Mouse (Mus musculus) 3T3-L1 (cell line): ENCODE measurements around the gene Mup3.
A peak's percentile ranks its signal among the peaks of the same experiment; 100 is the strongest.
"Not testable (repeated sequence)": the region's sequence is repeated elsewhere in the genome, so short reads cannot be mapped to it uniquely, and the experiment has no call there.

Source experiments
- DNase-seq: peaks from one replicate; pipeline ENCODE4 v3.0.0-alpha.2; 2015; ENCODE audit warnings: low read depth, low spot score

Mup3 gene

DNA sequence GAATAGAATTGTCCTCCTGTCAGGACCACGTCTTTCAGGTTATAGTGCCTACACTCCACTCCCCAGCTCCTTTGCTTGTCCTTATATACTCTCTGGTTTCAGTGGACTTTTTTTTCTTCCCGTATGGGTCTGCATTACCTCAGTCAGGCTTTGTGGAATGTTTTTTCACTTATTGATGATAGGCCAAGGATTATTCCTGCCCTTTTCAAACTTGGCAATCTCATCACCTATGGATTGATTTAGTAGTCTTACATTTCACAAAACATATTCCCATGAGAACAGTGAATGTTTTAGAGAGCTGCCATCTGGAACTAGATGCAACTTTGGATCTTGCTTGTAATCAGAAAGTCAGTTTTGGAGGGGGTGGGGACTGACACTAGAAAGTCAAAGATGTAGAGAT, at the start of gene Mup3:
TSS of gene Mup3 (minus strand) at position 102 of the 400 bp plus-strand sequence.
- no peak for DNase-seq

DNA sequence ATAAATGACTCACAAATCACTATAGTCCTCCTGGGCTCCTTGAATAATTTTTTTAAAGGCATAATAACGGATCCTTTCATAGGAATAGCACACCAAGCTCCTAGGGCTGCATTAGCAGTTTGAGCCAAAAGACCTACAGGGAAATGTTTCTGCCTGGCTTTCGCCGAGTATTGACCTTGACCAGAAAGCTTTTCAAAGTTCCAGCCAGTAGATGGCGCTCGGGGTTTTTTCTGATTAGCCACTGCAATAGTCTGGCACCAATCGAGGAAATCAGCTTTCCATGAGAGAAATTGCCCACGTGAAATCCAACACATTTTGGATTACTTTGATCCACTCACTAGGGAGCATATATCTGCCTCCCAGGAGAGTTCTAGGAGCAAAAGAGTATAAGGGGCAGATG, 46.6 kb upstream of the Mup3 start:
- DNase-seq: peak; percentile 53

DNA sequence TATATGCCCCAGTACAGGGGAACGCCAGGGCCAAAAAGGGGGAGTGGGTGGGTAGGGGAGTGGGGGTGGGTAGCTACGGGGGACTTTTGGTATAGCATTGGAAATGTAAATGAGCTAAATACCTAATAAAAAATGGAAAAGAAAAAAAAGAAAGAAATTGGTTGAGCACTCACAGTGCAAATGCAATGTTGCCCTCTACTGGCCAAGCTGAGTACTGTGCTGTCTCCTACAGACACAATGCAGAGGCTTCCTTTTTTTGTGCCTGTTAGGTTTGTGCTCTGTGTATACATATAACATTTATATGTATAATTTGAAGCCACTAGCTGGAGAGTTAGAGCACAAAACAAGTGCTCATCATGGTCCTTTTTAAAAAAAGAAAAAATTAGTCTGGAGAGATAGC, 16.2 kb upstream of the Mup3 start:
- peak; percentile 66 for DNase-seq

DNA sequence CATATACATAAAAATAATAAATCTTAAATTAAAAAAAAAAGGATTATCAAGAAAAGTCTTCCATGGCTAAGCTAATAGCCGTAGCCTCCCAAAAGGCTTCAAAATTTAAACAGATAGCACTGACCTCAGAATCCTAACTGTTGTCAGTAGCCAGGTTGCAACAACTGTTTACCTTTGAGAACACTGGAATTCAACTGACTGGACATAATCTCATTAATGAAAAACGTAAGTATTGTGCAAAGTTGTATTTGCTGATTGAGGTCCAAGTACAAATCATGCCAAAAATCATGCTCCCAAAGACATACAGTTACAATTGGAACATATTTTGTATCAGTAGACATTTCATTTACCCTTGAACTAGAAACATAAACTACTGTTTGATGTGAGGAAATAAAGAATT, 811 bp upstream of the Mup3 start:
- no peak for DNase-seq

DNA sequence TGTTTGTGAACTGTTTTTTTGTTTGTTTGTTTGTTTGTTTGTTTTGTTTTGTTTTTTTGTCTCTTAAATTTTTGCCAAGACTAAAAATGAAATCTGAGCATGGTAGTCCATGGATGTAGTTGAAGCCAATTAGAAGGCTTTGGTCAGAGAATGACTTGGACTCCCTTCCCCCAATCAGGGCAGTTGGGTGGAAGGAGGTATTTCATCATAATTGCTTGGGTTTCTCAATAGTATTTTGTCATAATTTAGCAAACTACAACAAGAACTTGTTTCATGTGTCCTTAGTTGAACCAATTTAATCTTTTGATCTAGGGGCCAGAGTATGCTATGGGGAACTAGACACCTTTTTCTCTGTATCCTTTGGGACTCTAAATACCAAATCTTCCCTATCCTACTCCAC, 4.4 kb downstream of the Mup3 start:
- no peak for DNase-seq

DNA sequence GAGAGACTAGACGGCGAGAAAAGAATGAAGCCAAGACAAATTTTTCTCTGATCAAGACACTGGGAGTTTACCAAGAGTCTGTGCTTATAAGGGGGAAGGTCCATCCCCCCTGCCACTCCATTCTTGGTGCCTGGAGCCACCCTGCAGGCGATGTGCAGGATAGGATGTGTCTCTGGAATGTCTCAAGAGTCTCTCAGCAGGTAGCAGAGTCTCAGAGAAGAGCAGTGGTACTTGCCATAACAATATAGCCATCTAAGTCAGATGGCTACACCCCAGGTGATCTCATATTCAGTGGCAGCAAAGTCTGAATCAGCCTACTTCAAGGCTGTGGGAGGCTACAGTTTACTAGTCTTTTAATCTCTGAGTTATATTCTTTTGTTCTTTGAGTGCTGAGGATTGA, 12.0 kb downstream of the Mup3 start:
- DNase-seq: no peak

DNA sequence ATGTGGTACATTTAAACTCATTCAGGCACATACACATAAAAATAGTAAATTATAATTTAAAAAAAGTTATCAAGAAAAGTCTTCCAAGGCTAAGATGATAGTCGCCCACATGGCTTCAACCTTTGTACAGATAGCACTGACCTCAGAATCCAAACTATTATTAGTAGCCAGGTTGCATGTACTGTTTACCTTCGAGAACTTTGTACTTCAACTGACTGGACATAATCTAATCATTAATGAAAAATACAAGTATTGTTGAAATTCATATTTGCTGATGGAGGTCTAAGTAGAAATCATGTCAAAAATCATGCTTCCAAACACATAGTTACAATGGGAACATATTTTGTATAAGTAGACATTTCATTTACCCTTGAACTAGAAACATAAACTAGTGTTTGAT, 32.4 kb downstream of the Mup3 start:
- not testable (repeated sequence) for DNase-seq

DNA sequence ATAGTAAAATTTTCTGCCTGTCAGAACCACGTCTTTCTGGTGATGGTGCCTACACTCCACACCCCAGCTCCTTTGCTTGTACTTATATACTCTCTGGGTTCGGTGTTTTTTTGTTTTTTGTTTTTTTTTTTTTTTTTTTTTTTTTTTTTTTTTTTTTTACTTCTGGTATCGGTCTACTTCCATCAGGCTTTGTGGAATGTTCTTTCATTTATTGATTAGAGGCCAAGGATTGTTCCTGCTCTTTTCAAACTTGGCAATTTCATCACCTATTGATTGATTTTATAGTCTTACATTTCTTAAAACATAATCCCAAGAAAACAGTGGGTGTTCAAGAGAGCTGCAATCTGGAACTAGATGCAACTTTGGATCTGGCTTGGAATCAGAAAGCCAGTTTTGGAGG, 33.1 kb downstream of the Mup3 start, which contains the start of gene Mup20:
TSS of gene Mup20 (minus strand) at position 101 of the 400 bp plus-strand sequence.
- not testable (repeated sequence) for DNase-seq
